Mouse (Mus musculus) heart, adult 2 months (tissue): Measurements from ENCODE around the gene Usp10.

Experiments
- CTCF ChIP-seq: fragments of 200-600 bp; IDR thresholded peaks from 2 replicates; pipeline ENCODE4 v1.8.1; 2022; ENCODE audit warnings: antibody characterized with exemption, mild to moderate bottlenecking, moderate library complexity
- EP300 ChIP-seq: fragments of 200-500 bp; IDR thresholded peaks from 2 replicates; pipeline ENCODE4 v1.6.1; 2011; ENCODE audit warnings: low read depth, low read length, control low read depth; ENCODE audit not compliant: insufficient read depth
- POLR2A ChIP-seq: fragments of 200-500 bp; IDR thresholded peaks from 2 replicates; pipeline ENCODE4 v1.6.1; 2011; ENCODE audit warnings: mild to moderate bottlenecking, low read depth, low read length, control low read depth; ENCODE audit not compliant: insufficient read depth

DNA sequence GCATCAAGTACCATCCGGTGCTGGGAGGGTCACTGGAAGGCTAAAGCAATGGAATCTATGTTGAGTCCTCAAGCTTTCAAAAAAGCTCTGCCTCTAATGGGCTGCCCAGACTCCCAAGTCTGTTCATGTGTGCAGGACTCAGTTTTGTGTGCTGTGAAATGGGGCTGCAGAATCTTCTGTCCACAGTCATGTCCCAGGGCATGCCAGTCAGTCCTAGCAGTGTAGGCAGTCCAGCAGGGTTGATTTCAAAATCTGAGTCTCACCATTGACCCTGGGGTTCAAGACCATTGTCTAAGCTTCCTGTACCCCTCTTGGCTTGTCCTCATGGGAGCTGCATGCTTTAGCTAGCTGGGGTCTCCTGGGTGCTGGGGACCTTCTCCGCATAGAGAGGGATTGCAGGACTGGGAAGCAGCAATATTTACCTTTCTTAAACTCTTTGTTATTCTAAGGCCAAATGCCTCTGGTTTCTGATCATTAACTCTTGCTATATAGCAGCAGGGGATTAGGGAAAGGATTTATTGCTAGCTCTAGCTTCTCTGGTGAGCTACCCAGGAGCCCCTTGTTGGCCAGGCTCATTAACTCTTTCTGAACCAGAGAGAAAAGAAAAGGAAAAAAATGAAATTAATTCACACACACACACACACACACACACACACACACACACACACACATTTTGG, 94.7 kb downstream of the Usp10 start:
- TF ChIP-seq CTCF (no peak), POLR2A (no peak), EP300 (no peak)
